Mouse (Mus musculus) liver, embryonic 14.5 days (tissue): ENCODE results near the gene Gm49322. TPM values are rescaled to one million over a fixed set of nuclear protein-coding genes. Genes with fewer than 3 reads are reported as not detected.

Experiments used
- ATAC-seq: fragments of 200-750 bp; cut with Nextera tagmentation; 2 replicates; pipeline ENCODE4 v1.8.0; 2017; ENCODE audit warnings: moderate number of reproducible peaks, mild to moderate bottlenecking, moderate library complexity; ENCODE audit not compliant: insufficient read depth
- DNase-seq, 3 experiments: peaks; one replicate each; pipeline ENCODE4 v3.0.0-alpha.2; 2012 to 2013; ENCODE audit warnings: low read depth in 3 of 3, low spot score in 3 of 3
- H3K27ac ChIP-seq: fragments of 300-500 bp; sonication (generic); 2 replicates; pipeline ENCODE4 v1.5.1; 2014; ENCODE audit warnings: moderate library complexity, mild to moderate bottlenecking, control low read depth, inconsistent platforms
- H3K27me3 ChIP-seq: fragments of 300-500 bp; sonication (generic); 2 replicates; pipeline ENCODE4 v1.6.1; 2014; ENCODE audit warnings: mild to moderate bottlenecking, low read length, moderate library complexity; ENCODE audit not compliant: control insufficient read depth, insufficient read depth
- H3K36me3 ChIP-seq: fragments of 300-500 bp; sonication (generic); replicated peaks from 2 replicates; pipeline ENCODE4 v1.6.1; 2014; ENCODE audit warnings: low read depth; ENCODE audit not compliant: control insufficient read depth, insufficient read depth
- H3K4me1 ChIP-seq, 2 experiments: fragments of 200-500 bp in 1 of 2; fragments of 300-500 bp in 1 of 2; sonication (generic) in 1 of 2; replicated peaks; 2 replicates each; pipeline ENCODE4 v1.6.1; 2012 to 2014; ENCODE audit warnings: antibody characterized with exemption in 1 of 2, inconsistent platforms in 1 of 2, low read length in 1 of 2; ENCODE audit not compliant: control insufficient read depth in 2 of 2, insufficient read depth in 2 of 2
- H3K4me2 ChIP-seq: fragments of 300-500 bp; sonication (generic); 2 replicates; pipeline ENCODE4 v1.6.1; 2014; ENCODE audit warnings: low read depth, mild to moderate bottlenecking, control low read depth, moderate library complexity
- H3K4me3 ChIP-seq, 2 experiments: fragments of 200-500 bp in 1 of 2; fragments of 300-500 bp in 1 of 2; sonication (generic) in 1 of 2; 2 replicates each; pipeline ENCODE4 v1.5.1; 2012 to 2014; ENCODE audit warnings: low read depth in 2 of 2, low read length in 2 of 2, mild to moderate bottlenecking in 2 of 2, control low read depth in 1 of 2, inconsistent platforms in 1 of 2, moderate library complexity in 1 of 2; ENCODE audit not compliant: insufficient read depth in 1 of 2
- H3K9ac ChIP-seq: fragments of 300-500 bp; sonication (generic); replicated peaks from 2 replicates; pipeline ENCODE4 v1.6.1; 2014; ENCODE audit warnings: mild to moderate bottlenecking, control low read depth, moderate library complexity
- H3K9me3 ChIP-seq: fragments of 300-500 bp; sonication (generic); 2 replicates; pipeline ENCODE4 v1.6.1; 2016; ENCODE audit warnings: low read length, mixed read lengths; ENCODE audit not compliant: control insufficient read depth
- CTCF ChIP-seq: IDR thresholded peaks from 2 replicates; pipeline ENCODE4 v1.5.1; 2016; ENCODE audit warnings: antibody characterized with exemption, low read depth, control low read depth
- EP300 ChIP-seq: IDR thresholded peaks from 2 replicates; pipeline ENCODE4 v1.6.1; 2016; ENCODE audit warnings: antibody characterized with exemption, low read depth
- WGBS: fragments of 180-500 bp; shearing (Covaris S2); extraction: QIAGEN DNeasy Blood & Tissue Kit; methylation state at CpG from one replicate; pipeline ENCODE4 v1.1.7; 2014; ENCODE audit not compliant: insufficient replicate concordance; 5-methylcytosine and 5-hydroxymethylcytosine counted together
- microRNA-seq: library from miRNA; unstranded; fragments of <30 nt; microRNA quantifications from one replicate; pipeline ENCODE4, GENCODE M21; 2016
- polyA plus RNA-seq, 2 experiments: library from polyadenylated mRNA; depleted of rRNA in 1 of 2; stranded (reverse) in 1 of 2; unstranded in 1 of 2; fragments of >200 nt; fragmentation: Nextera tagmentation in 1 of 2; extraction: Ambion mirVana in 1 of 2; gene quantifications; 2 replicates each; pipeline versions ENCODE4 v1.2.1 to v1.2.3; 2012 to 2014

Gm49322 gene
- polyA plus RNA-seq, 2 experiments = 0.19 to 1.2 TPM

DNA sequence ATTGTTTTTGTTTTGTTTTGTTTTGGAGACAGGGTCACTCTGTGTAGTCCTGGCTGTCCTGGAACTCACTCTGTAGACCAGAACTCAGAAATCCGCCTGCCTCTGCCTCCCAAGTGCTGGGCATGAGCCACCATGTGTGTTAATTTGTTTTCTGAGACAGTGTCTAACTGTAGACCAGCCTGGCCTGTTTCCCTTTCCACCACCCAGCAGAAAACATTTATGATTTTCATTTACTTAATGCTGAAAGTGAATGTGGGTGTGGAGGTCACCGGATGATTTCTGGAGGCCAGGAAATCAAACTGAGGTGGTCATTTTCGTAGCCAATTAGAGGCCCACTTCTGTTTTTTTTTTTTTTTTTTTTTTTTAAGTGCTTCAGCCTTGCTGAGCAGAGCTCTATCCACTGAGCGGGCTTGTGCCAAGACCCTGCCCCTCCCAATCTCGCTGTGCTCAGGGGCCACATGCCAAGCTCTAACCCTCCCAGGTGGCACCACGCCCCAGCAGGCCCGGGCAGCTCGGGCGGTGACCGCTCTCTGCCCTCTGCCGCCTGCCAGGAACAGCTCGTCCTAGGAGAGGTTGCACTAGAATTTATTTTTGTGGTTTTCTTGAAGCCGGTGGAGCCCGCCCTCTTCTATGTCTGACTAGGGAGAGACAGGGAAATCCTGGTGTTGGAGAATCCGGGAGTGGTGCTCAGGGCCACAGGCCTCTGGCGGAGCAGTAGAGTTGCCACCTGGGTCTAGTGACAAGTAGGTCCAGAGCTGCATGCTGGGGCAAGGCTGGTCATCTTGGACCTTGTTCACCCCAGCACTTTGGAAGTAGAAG, 58.6 kb downstream of the Gm49322 start:
- DNase-seq = no peak
- H3K27me3 ChIP-seq = no peaks in the 10 kb centered on the region
- TF ChIP-seq EP300 (no peak), CTCF (no peak)
- WGBS = 10% methylated on average over 16 of the region's 16 CpGs
- peak overlapping the region; percentile 47 for H3K4me2 ChIP-seq
- H3K27ac ChIP-seq = peak overlapping the region; percentile 38
- ATAC-seq = peak; percentile 34; the same call in 1 of the 2 replicates
- H3K9me3 ChIP-seq = no peaks in the 10 kb centered on the region
- H3K36me3 ChIP-seq = peaks cover 35% of the 10 kb centered on the region
- peak overlapping the region; percentile 15 for H3K9ac ChIP-seq
- peak overlapping the region in 1 of 2 experiments; percentile 2; a peak in 1 of 4 replicates for H3K4me3 ChIP-seq
- H3K4me1 ChIP-seq = peaks cover 25 to 28% of the 10 kb centered on the region in 2 experiments

DNA sequence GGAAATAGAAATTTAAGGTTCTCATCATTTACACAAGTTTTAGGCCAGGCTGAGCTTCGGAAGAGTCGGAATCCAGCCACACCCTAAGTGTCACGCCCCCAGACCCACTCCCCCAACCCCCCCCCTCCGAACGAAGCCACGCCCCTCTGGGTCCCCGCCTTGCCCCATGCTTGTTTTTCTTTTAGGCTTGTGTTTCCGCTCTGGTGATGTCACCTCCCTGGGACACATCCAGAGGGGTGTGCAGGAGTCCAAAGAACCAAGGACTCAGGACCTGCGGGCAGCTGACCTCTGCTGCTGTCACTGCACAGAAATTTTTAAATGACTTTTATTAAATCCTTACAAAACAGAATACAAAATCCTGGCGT, 59.2 kb downstream of the Gm49322 start:
- peak overlapping the region in 1 of 2 experiments; percentile 2; a peak in 1 of 4 replicates for H3K4me3 ChIP-seq
- peak overlapping the region; percentile 47 for H3K4me2 ChIP-seq
- peaks cover 25 to 28% of the 10 kb centered on the region in 2 experiments for H3K4me1 ChIP-seq
- WGBS = 11% methylated on average over 10 of the region's 10 CpGs
- no peak for DNase-seq
- TF ChIP-seq EP300 (no peak), CTCF (no peak)
- peaks cover 40% of the 10 kb centered on the region for H3K36me3 ChIP-seq
- ATAC-seq = peak; percentile 23; the same call in 1 of the 2 replicates
- peak overlapping the region; percentile 15 for H3K9ac ChIP-seq
- no peaks in the 10 kb centered on the region for H3K9me3 ChIP-seq
- peak overlapping the region; percentile 38 for H3K27ac ChIP-seq
- no peaks in the 10 kb centered on the region for H3K27me3 ChIP-seq

Small RNA genes within 50 kb of the gene (microRNA-seq; reads per million reads assigned to microRNA genes)
- gene Mir6912 = 1.3 reads per million

Other genes starting within 250 kb of the Gm49322 start
- gene Plk5, start 249.6 kb upstream of the Gm49322 start, polyA plus RNA-seq (2012; rRNA removed) = 0.08 and 0.10 TPM in 2 replicates
- gene Plk5, start 249.6 kb upstream of the Gm49322 start, polyA plus RNA-seq (2014; fragmentation: Nextera tagmentation; extraction: Ambion mirVana) = 0.09 TPM in 1 of 2 replicates, not detected in the other
- gene Mex3d, start 218.4 kb upstream of the Gm49322 start, polyA plus RNA-seq (2012; rRNA removed) = 3.2 and 3.3 TPM in 2 replicates
- gene Mex3d, start 218.4 kb upstream of the Gm49322 start, polyA plus RNA-seq (2014; fragmentation: Nextera tagmentation; extraction: Ambion mirVana) = 0.55 and 1.1 TPM in 2 replicates
- 66.7 and 79.5 TPM in 2 replicates for gene Mbd3, start 206.5 kb upstream of the Gm49322 start, polyA plus RNA-seq (2012; rRNA removed)
- gene Mbd3, start 206.5 kb upstream of the Gm49322 start, polyA plus RNA-seq (2014; fragmentation: Nextera tagmentation; extraction: Ambion mirVana) = 43.7 and 44.3 TPM in 2 replicates
- gene Uqcr11, start 199.2 kb upstream of the Gm49322 start, polyA plus RNA-seq (2012; rRNA removed) = 359 and 571 TPM in 2 replicates
- gene Uqcr11, start 199.2 kb upstream of the Gm49322 start, polyA plus RNA-seq (2014; fragmentation: Nextera tagmentation; extraction: Ambion mirVana) = 729 and 738 TPM in 2 replicates
- gene Tcf3, start 172.4 kb upstream of the Gm49322 start, polyA plus RNA-seq (2012; rRNA removed) = 54.7 and 74.7 TPM in 2 replicates
- 41.9 and 55.4 TPM in 2 replicates for gene Tcf3, start 172.4 kb upstream of the Gm49322 start, polyA plus RNA-seq (2014; fragmentation: Nextera tagmentation; extraction: Ambion mirVana)
- gene Onecut3, start 111.2 kb upstream of the Gm49322 start, polyA plus RNA-seq (2012; rRNA removed) = 0.02 TPM in 2 replicates
- not detected in 2 replicates for gene Onecut3, start 111.2 kb upstream of the Gm49322 start, polyA plus RNA-seq (2014; fragmentation: Nextera tagmentation; extraction: Ambion mirVana)
- 0.01 and 0.02 TPM in 2 replicates for gene Atp8b3, start 66.9 kb upstream of the Gm49322 start, polyA plus RNA-seq (2012; rRNA removed)
- 0.05 TPM in 1 of 2 replicates, not detected in the other for gene Atp8b3, start 66.9 kb upstream of the Gm49322 start, polyA plus RNA-seq (2014; fragmentation: Nextera tagmentation; extraction: Ambion mirVana)
- 19.1 and 24.8 TPM in 2 replicates for gene Rexo1, start 44.5 kb upstream of the Gm49322 start, polyA plus RNA-seq (2012; rRNA removed)
- gene Rexo1, start 44.5 kb upstream of the Gm49322 start, polyA plus RNA-seq (2014; fragmentation: Nextera tagmentation; extraction: Ambion mirVana) = 10.7 and 14.0 TPM in 2 replicates
- 12.5 and 13.8 TPM in 2 replicates for gene Klf16, start 28.7 kb upstream of the Gm49322 start, polyA plus RNA-seq (2012; rRNA removed)
- 10.6 and 12.3 TPM in 2 replicates for gene Klf16, start 28.7 kb upstream of the Gm49322 start, polyA plus RNA-seq (2014; fragmentation: Nextera tagmentation; extraction: Ambion mirVana)
- 41.2 and 51.0 TPM in 2 replicates for gene Abhd17a, start 15.7 kb upstream of the Gm49322 start, polyA plus RNA-seq (2012; rRNA removed)
- gene Abhd17a, start 15.7 kb upstream of the Gm49322 start, polyA plus RNA-seq (2014; fragmentation: Nextera tagmentation; extraction: Ambion mirVana) = 55.0 and 63.4 TPM in 2 replicates
- gene Scamp4, start 3.1 kb upstream of the Gm49322 start, polyA plus RNA-seq (2012; rRNA removed) = 22.0 and 27.6 TPM in 2 replicates
- gene Scamp4, start 3.1 kb upstream of the Gm49322 start, polyA plus RNA-seq (2014; fragmentation: Nextera tagmentation; extraction: Ambion mirVana) = 34.6 and 39.8 TPM in 2 replicates
- gene Adat3, start 3.1 kb upstream of the Gm49322 start, polyA plus RNA-seq (2012; rRNA removed) = 6.3 and 6.4 TPM in 2 replicates
- gene Adat3, start 3.1 kb upstream of the Gm49322 start, polyA plus RNA-seq (2014; fragmentation: Nextera tagmentation; extraction: Ambion mirVana) = 3.8 and 4.9 TPM in 2 replicates
- 46.9 and 51.3 TPM in 2 replicates for gene Csnk1g2, start 16.8 kb downstream of the Gm49322 start, polyA plus RNA-seq (2012; rRNA removed)
- gene Csnk1g2, start 16.8 kb downstream of the Gm49322 start, polyA plus RNA-seq (2014; fragmentation: Nextera tagmentation; extraction: Ambion mirVana) = 25.5 and 27.0 TPM in 2 replicates
- gene Btbd2, start 51.0 kb downstream of the Gm49322 start, polyA plus RNA-seq (2012; rRNA removed) = 8.2 and 11.3 TPM in 2 replicates
- 8.6 and 12.0 TPM in 2 replicates for gene Btbd2, start 51.0 kb downstream of the Gm49322 start, polyA plus RNA-seq (2014; fragmentation: Nextera tagmentation; extraction: Ambion mirVana)
- gene Mknk2, start 72.1 kb downstream of the Gm49322 start, polyA plus RNA-seq (2012; rRNA removed) = 59.7 and 69.1 TPM in 2 replicates
- 58.7 and 74.3 TPM in 2 replicates for gene Mknk2, start 72.1 kb downstream of the Gm49322 start, polyA plus RNA-seq (2014; fragmentation: Nextera tagmentation; extraction: Ambion mirVana)
- 13.0 and 15.8 TPM in 2 replicates for gene Mob3a, start 96.0 kb downstream of the Gm49322 start, polyA plus RNA-seq (2012; rRNA removed)
- 14.2 and 16.0 TPM in 2 replicates for gene Mob3a, start 96.0 kb downstream of the Gm49322 start, polyA plus RNA-seq (2014; fragmentation: Nextera tagmentation; extraction: Ambion mirVana)
- gene Izumo4, start 96.2 kb downstream of the Gm49322 start, polyA plus RNA-seq (2012; rRNA removed) = 9.9 and 11.3 TPM in 2 replicates
- 4.0 and 6.0 TPM in 2 replicates for gene Izumo4, start 96.2 kb downstream of the Gm49322 start, polyA plus RNA-seq (2014; fragmentation: Nextera tagmentation; extraction: Ambion mirVana)
- gene Ap3d1, start 136.2 kb downstream of the Gm49322 start, polyA plus RNA-seq (2012; rRNA removed) = 24.5 and 26.2 TPM in 2 replicates
- gene Ap3d1, start 136.2 kb downstream of the Gm49322 start, polyA plus RNA-seq (2014; fragmentation: Nextera tagmentation; extraction: Ambion mirVana) = 20.1 and 22.4 TPM in 2 replicates
- 11.5 and 11.6 TPM in 2 replicates for gene Dot1l, start 149.2 kb downstream of the Gm49322 start, polyA plus RNA-seq (2012; rRNA removed)
- gene Dot1l, start 149.2 kb downstream of the Gm49322 start, polyA plus RNA-seq (2014; fragmentation: Nextera tagmentation; extraction: Ambion mirVana) = 7.1 and 8.3 TPM in 2 replicates
- gene Sf3a2, start 192.2 kb downstream of the Gm49322 start, polyA plus RNA-seq (2012; rRNA removed) = 26.1 and 35.6 TPM in 2 replicates
- gene Sf3a2, start 192.2 kb downstream of the Gm49322 start, polyA plus RNA-seq (2014; fragmentation: Nextera tagmentation; extraction: Ambion mirVana) = 36.1 and 40.7 TPM in 2 replicates
- gene Plekhj1, start 192.6 kb downstream of the Gm49322 start, polyA plus RNA-seq (2012; rRNA removed) = 46.7 and 50.8 TPM in 2 replicates
- gene Plekhj1, start 192.6 kb downstream of the Gm49322 start, polyA plus RNA-seq (2014; fragmentation: Nextera tagmentation; extraction: Ambion mirVana) = 77.0 and 85.0 TPM in 2 replicates
- 0.31 and 0.36 TPM in 2 replicates for gene Amh, start 199.2 kb downstream of the Gm49322 start, polyA plus RNA-seq (2012; rRNA removed)
- gene Amh, start 199.2 kb downstream of the Gm49322 start, polyA plus RNA-seq (2014; fragmentation: Nextera tagmentation; extraction: Ambion mirVana) = 0.08 TPM in 1 of 2 replicates, not detected in the other
- gene Jsrp1, start 207.5 kb downstream of the Gm49322 start, polyA plus RNA-seq (2012; rRNA removed) = 0.15 TPM in 1 of 2 replicates, not detected in the other
- gene Jsrp1, start 207.5 kb downstream of the Gm49322 start, polyA plus RNA-seq (2014; fragmentation: Nextera tagmentation; extraction: Ambion mirVana) = not detected in 2 replicates
- gene Oaz1, start 220.6 kb downstream of the Gm49322 start, polyA plus RNA-seq (2012; rRNA removed) = 673 and 795 TPM in 2 replicates
- gene Oaz1, start 220.6 kb downstream of the Gm49322 start, polyA plus RNA-seq (2014; fragmentation: Nextera tagmentation; extraction: Ambion mirVana) = 1,285 and 1,384 TPM in 2 replicates
- gene Lingo3, start 238.0 kb downstream of the Gm49322 start, polyA plus RNA-seq (2012; rRNA removed) = 0.01 TPM in 1 of 2 replicates, not detected in the other
- 0.04 TPM in 1 of 2 replicates, not detected in the other for gene Lingo3, start 238.0 kb downstream of the Gm49322 start, polyA plus RNA-seq (2014; fragmentation: Nextera tagmentation; extraction: Ambion mirVana)
- 196 and 215 TPM in 2 replicates for gene Lsm7, start 249.2 kb downstream of the Gm49322 start, polyA plus RNA-seq (2012; rRNA removed)
- gene Lsm7, start 249.2 kb downstream of the Gm49322 start, polyA plus RNA-seq (2014; fragmentation: Nextera tagmentation; extraction: Ambion mirVana) = 178 and 181 TPM in 2 replicates
- gene Sppl2b, start 249.3 kb downstream of the Gm49322 start, polyA plus RNA-seq (2012; rRNA removed) = 76.1 and 82.4 TPM in 2 replicates
- gene Sppl2b, start 249.3 kb downstream of the Gm49322 start, polyA plus RNA-seq (2014; fragmentation: Nextera tagmentation; extraction: Ambion mirVana) = 34.7 and 44.5 TPM in 2 replicates